In the genomic region with DNA sequence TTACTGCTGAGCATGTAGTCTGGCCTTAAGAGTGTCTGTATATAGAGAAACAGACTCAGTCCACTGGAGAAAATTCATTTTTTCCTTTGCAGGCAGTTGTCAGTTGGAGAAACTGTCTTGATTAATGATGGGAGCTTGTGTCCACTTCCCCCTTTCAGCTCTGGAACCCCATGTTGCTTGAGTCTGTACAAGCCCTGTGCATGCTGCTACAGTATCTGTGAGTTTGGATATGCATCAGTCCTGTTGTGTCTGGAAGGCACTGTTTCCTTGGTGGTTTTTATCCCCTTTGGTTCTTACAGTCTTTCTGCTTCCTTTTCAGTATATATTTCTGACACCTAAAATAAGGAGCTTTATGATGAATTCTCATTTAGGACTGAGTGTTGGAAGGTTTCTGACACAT, we compare ENCODE assay signal across 28 mouse cellular contexts.
"Had no signal": no experiment of that assay in that cellular context is flagged by ENCODE, and none has a peak within 500 bp of the region (broad histone marks: within the 10 kb centered on the region; RNA-seq: fewer than 3 reads in every experiment).

No protein-coding gene starts in this region.

- H3K36me3 ChIP-seq: embryonic facial prominence, embryonic 10.5 days; embryonic facial prominence, embryonic 12.5 days; embryonic facial prominence, embryonic 13.5 days; embryonic facial prominence, embryonic 15.5 days; forebrain, embryonic 12.5 days; forebrain, embryonic 15.5 days had no signal

- H3K9me3 ChIP-seq: embryonic facial prominence, embryonic 10.5 days; embryonic facial prominence, embryonic 12.5 days; embryonic facial prominence, embryonic 13.5 days; embryonic facial prominence, embryonic 15.5 days; forebrain, embryonic 12.5 days; forebrain, embryonic 13.5 days; forebrain, embryonic 15.5 days had no signal

- H3K4me2 ChIP-seq: embryonic facial prominence, embryonic 12.5 days; embryonic facial prominence, embryonic 13.5 days; embryonic facial prominence, embryonic 15.5 days; forebrain, embryonic 12.5 days; forebrain, embryonic 13.5 days; forebrain, embryonic 15.5 days had no signal

- ATAC-seq: forebrain, embryonic 13.5 days; forebrain, embryonic 14.5 days; forebrain, embryonic 15.5 days; forebrain, embryonic 16.5 days; forebrain, postnatal 0 days had no signal

- DNase-seq: cerebellum, adult 2 months; cerebellum, adult 8-10 months; cerebellum, adult 9-10 months; cerebellum, adult 9-11 months; cerebellum, postnatal 10 days; cerebellum, postnatal 14 days; cerebellum, postnatal 25 days; cerebellum, postnatal 36 days; embryo, embryonic 11 days; forebrain, postnatal 0 days; gastrocnemius, adult 2 months; gastrocnemius, postnatal 10 days; gastrocnemius, postnatal 14 days; gastrocnemius, postnatal 25 days; gastrocnemius, postnatal 36 days; heart, adult 11 months; heart, adult 18-20 months; heart, adult 2 months had no signal

- H3K4me3 ChIP-seq: embryonic facial prominence, embryonic 10.5 days; embryonic facial prominence, embryonic 12.5 days; embryonic facial prominence, embryonic 13.5 days; embryonic facial prominence, embryonic 15.5 days; erythroblast, embryonic 14.5 days; forebrain, embryonic 12.5 days; forebrain, embryonic 13.5 days; forebrain, embryonic 15.5 days; gastrocnemius, adult 2 months; heart, adult 2 months had no signal

- H3K9ac ChIP-seq: embryonic facial prominence, embryonic 12.5 days; embryonic facial prominence, embryonic 13.5 days; embryonic facial prominence, embryonic 15.5 days; forebrain, embryonic 12.5 days; forebrain, embryonic 13.5 days; forebrain, embryonic 15.5 days; forebrain, postnatal 0 days had no signal

- H3K4me1 ChIP-seq: embryonic facial prominence, embryonic 10.5 days; embryonic facial prominence, embryonic 12.5 days; embryonic facial prominence, embryonic 13.5 days; embryonic facial prominence, embryonic 15.5 days; forebrain, embryonic 12.5 days; forebrain, embryonic 13.5 days; forebrain, embryonic 15.5 days had no signal

- H3K27ac ChIP-seq: embryonic facial prominence, embryonic 10.5 days; embryonic facial prominence, embryonic 12.5 days; embryonic facial prominence, embryonic 13.5 days; embryonic facial prominence, embryonic 15.5 days; forebrain, embryonic 12.5 days; forebrain, embryonic 13.5 days; forebrain, embryonic 15.5 days; gastrocnemius, adult 2 months; heart, adult 2 months had no signal

- H3K27me3 ChIP-seq: embryonic facial prominence, embryonic 12.5 days; embryonic facial prominence, embryonic 13.5 days; embryonic facial prominence, embryonic 15.5 days; forebrain, embryonic 12.5 days; forebrain, embryonic 13.5 days; forebrain, embryonic 15.5 days had no signal
